Mouse (Mus musculus): ENCODE data around the gene Gm5128.
"Not testable (repeated sequence)": the region's sequence is repeated elsewhere in the genome, so short reads cannot be mapped to it uniquely, and the experiment has no call there.

Gm5128 gene

DNA sequence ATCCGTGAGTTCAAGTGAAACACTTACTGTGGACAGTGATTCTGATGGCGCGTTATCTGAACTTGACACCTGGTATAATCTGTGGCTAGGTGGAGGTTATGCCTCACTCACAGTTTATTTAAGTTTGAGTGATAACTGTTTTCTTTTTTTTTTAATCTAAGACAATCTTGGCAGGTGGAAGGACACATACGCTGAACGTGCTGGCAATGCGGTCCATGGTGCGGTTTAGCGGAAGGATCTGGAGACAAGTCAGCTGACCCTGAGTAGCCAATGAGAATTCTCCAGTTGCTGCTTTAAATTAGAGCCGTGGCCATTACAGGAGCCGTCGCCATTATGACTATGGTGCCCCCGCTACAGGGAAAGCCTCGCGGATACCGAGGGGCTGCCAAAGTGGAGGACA is at the start of gene Gm5128:
Gene Gm5128 (plus strand): TSS at position 301 of the 400 bp plus-strand sequence.
- not testable (repeated sequence) for DNase-seq (ENCODE audit: low spot score)

DNA sequence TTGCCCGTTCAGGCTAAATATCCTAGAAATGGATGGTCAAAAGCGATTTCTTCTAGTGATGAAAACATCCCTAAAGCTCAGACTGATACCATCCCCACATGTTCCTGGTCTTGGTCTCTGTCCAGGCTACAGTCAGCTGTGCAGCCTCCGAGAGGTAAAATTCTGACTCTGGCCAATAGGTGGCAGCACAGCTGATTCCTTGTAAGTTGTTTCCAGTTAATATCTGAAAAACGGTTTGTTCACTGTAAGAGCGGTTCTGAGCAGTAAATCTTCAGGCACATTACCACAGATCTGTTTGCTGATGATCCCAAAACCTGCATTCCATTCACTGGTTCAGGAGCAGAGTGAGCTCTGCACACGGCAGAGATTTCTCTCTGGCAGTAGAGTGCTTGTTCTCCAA is 12.4 kb upstream of the Gm5128 start:
- DNase-seq (ENCODE audit: low spot score) = not testable (repeated sequence)

DNA sequence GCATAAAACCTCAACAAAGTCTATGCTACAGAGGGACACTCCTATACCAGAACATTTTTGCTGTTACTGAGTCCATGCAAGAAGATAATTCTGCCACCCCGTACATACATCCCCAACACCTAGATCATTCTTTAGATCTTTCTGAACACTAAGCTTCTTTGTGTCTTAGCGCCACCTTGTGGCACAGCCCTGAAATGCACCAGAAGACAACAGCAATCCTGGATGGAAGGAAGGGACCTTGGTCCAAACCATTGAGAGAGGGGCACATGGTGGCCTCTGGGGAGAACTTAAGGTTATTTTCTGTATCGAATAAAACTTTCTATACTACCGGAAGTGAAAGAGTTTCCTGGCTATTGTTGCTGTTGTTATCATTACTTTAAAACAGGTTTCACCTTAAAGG is 11.1 kb upstream of the Gm5128 start:
- DNase-seq (ENCODE audit: low spot score) = not testable (repeated sequence)

DNA sequence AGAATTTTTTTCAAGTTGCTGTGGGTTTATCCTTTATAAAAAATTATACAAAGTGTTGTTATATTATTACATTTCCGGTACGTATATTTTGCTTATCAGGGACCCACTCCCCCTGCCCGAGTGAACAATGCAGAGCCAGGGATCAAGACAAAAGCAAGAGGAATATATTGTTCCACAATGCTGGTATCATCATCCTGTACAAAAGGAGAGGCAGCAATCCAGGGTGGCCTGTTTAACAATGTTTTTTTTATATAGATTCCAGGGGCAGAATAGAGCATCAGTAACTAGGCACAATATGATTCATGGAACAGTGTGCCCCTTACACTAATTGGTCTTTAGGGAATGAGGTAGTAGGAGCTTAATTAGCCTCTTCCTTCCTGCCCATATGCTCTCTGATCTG is 30.5 kb downstream of the Gm5128 start:
- not testable (repeated sequence) for DNase-seq (ENCODE audit: low spot score)

DNA sequence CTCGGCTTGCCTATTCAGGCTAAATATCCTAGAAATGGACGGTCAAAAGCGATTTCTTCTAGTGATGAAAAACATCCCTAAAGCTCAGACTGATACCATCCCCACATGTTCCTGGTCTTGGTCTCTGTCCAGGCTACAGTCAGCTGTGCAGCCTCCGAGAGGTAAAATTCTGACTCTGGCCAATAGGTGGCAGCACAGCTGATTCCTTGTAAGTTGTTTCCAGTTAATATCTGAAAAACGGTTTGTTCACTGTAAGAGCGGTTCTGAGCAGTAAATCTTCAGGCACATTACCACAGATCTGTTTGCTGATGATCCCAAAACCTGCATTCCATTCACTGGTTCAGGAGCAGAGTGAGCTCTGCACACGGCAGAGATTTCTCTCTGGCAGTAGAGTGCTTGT is 48.1 kb downstream of the Gm5128 start:
- not testable (repeated sequence) for DNase-seq (ENCODE audit: low spot score)

DNA sequence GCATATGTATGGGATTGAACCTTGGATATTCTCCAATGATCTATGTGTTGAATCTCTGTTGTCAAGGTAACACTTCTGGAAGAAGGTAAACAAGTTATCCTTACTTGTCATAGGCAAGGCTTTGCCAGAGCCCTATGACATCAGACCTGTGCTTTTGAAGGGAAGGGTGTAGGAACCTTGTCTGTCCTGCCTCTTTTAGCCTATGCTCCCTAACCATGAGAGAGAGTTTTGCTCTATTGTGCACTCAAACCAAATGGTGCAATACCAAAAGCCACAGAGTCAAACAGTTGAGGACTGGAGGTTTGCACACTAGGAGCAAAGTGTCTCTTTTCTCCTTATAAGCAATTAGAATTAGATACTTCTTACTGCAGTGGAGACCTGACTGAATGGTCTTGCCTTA is 48.7 kb downstream of the Gm5128 start:
- DNase-seq (ENCODE audit: low spot score) = not testable (repeated sequence)

DNA sequence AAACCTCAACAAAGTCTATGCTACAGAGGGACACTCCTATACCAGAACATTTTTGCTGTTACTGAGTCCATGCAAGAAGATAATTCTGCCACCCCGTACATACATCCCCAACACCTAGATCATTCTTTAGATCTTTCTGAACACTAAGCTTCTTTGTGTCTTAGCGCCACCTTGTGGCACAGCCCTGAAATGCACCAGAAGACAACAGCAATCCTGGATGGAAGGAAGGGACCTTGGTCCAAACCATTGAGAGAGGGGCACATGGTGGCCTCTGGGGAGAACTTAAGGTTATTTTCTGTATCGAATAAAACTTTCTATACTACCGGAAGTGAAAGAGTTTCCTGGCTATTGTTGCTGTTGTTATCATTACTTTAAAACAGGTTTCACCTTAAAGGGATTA is 49.4 kb downstream of the Gm5128 start:
- DNase-seq (ENCODE audit: low spot score) = not testable (repeated sequence)

All from retina, embryonic 14.5 days (tissue).